Mouse (Mus musculus): ENCODE measurements at regions not wholly inside any gene's neighbourhood (a gene's known extent, or its start where the extent isn't known, plus 50 kb on each side); places are given as distances from the start of the nearest gene placed in this dataset.

GRCm38 (mm10) chr3:19458386-19458785 is 170.1 kb downstream of the 1700064H15Rik start:
- DNase-seq (no peak), ATAC-seq (no peak)
- Histone ChIP-seq H3K27me3 (ENCODE audit: insufficient read depth, low read length) (no peaks in the 10 kb centered on the region), H3K9me3 (ENCODE audit: low read length) (no peaks in the 10 kb centered on the region), H3K4me3 (ENCODE audit: low read depth, low read length) (no peak overlapping the region), H3K9ac (replicated peaks) (no peak overlapping the region), H3K36me3 (replicated peaks; ENCODE audit: insufficient read depth, low read length) (no peaks in the 10 kb centered on the region), H3K27ac (ENCODE audit: low read depth) (no peak overlapping the region), H3K4me1 (ENCODE audit: insufficient read depth) (no peaks in the 10 kb centered on the region), H3K4me2 (ENCODE audit: low read depth, low read length) (no peak overlapping the region)
- 83% methylated on average over 8 of the region's 8 CpGs for WGBS (ENCODE audit: insufficient replicate concordance)
- no peak for TF ChIP-seq EP300 (IDR thresholded peaks at IDR 0.05; ENCODE audit: low read depth)
- TF ChIP-seq CTCF (IDR thresholded peaks at IDR 0.05; ENCODE audit: low read depth) = no peak

- WGBS (ENCODE audit: insufficient replicate concordance) = 78% methylated on average over 2 of the region's 2 CpGs
Observed at GRCm38 (mm10) chr3:19457431-19457830, 171.0 kb downstream of the 1700064H15Rik start.

GRCm38 (mm10) chr3:19455838-19456448 is 172.5 kb downstream of the 1700064H15Rik start:
- Histone ChIP-seq H3K27me3 (ENCODE audit: insufficient read depth, low read length) (no peaks in the 10 kb centered on the region), H3K27ac (ENCODE audit: low read depth) (no peak overlapping the region), H3K9ac (replicated peaks) (no peak overlapping the region), H3K36me3 (replicated peaks; ENCODE audit: insufficient read depth, low read length) (no peaks in the 10 kb centered on the region), H3K9me3 (ENCODE audit: low read length) (no peaks in the 10 kb centered on the region), H3K4me2 (ENCODE audit: low read depth, low read length) (no peak overlapping the region), H3K4me1 (ENCODE audit: insufficient read depth) (no peaks in the 10 kb centered on the region), H3K4me3 (ENCODE audit: low read depth, low read length) (no peak overlapping the region)
- WGBS (ENCODE audit: insufficient replicate concordance) = 77% methylated on average over 4 of the region's 4 CpGs
- no peak for TF ChIP-seq CTCF (IDR thresholded peaks at IDR 0.05; ENCODE audit: low read depth)
- no peak for DNase-seq
- ATAC-seq = no peak

More at GRCm38 (mm10) chr3:19457431-19457830, 171.0 kb downstream of the 1700064H15Rik start:
- ATAC-seq (no peak), DNase-seq (no peak)
- Histone ChIP-seq H3K36me3 (replicated peaks; ENCODE audit: insufficient read depth, low read length) (no peaks in the 10 kb centered on the region), H3K27ac (ENCODE audit: low read depth) (no peak overlapping the region), H3K4me3 (ENCODE audit: low read depth, low read length) (no peak overlapping the region), H3K27me3 (ENCODE audit: insufficient read depth, low read length) (no peaks in the 10 kb centered on the region), H3K4me2 (ENCODE audit: low read depth, low read length) (no peak overlapping the region), H3K9me3 (ENCODE audit: low read length) (no peaks in the 10 kb centered on the region), H3K9ac (replicated peaks) (no peak overlapping the region), H3K4me1 (ENCODE audit: insufficient read depth) (no peaks in the 10 kb centered on the region)
- no peak for TF ChIP-seq EP300 (IDR thresholded peaks at IDR 0.05; ENCODE audit: low read depth)
- no peak for TF ChIP-seq CTCF (IDR thresholded peaks at IDR 0.05; ENCODE audit: low read depth)

GRCm38 (mm10) chr3:19451022-19451421 is 177.5 kb downstream of the 1700064H15Rik start:
- Histone ChIP-seq H3K36me3 (replicated peaks; ENCODE audit: insufficient read depth, low read length) (no peaks in the 10 kb centered on the region), H3K9ac (replicated peaks) (no peak overlapping the region), H3K4me1 (ENCODE audit: insufficient read depth) (no peaks in the 10 kb centered on the region), H3K27me3 (ENCODE audit: insufficient read depth, low read length) (no peaks in the 10 kb centered on the region), H3K4me3 (ENCODE audit: low read depth, low read length) (no peak overlapping the region), H3K27ac (ENCODE audit: low read depth) (no peak overlapping the region), H3K4me2 (ENCODE audit: low read depth, low read length) (no peak overlapping the region), H3K9me3 (ENCODE audit: low read length) (no peaks in the 10 kb centered on the region)
- no peak for TF ChIP-seq CTCF (IDR thresholded peaks at IDR 0.05; ENCODE audit: low read depth)
- TF ChIP-seq EP300 (IDR thresholded peaks at IDR 0.05; ENCODE audit: low read depth) = no peak
- peak; percentile 29 for DNase-seq
- 23% methylated on average over 3 of the region's 3 CpGs for whole genome bisulfite sequencing (ENCODE audit: insufficient replicate concordance)
- ATAC-seq = peak; percentile 43; the same call in 1 of the 2 replicates

- Histone ChIP-seq H3K27ac (ENCODE audit: low read depth) (no peak overlapping the region), H3K9ac (replicated peaks) (no peak overlapping the region), H3K4me2 (ENCODE audit: low read depth, low read length) (no peak overlapping the region), H3K9me3 (ENCODE audit: low read length) (no peaks in the 10 kb centered on the region), H3K36me3 (replicated peaks; ENCODE audit: insufficient read depth, low read length) (no peaks in the 10 kb centered on the region), H3K27me3 (ENCODE audit: insufficient read depth, low read length) (no peaks in the 10 kb centered on the region), H3K4me1 (ENCODE audit: insufficient read depth) (no peaks in the 10 kb centered on the region), H3K4me3 (ENCODE audit: low read depth, low read length) (no peak overlapping the region)
- DNase-seq (no peak), ATAC-seq (no peak)
- 67% methylated on average over 3 of the region's 3 CpGs for WGBS (ENCODE audit: insufficient replicate concordance)
- TF ChIP-seq EP300 (IDR thresholded peaks at IDR 0.05; ENCODE audit: low read depth) = no peak
- TF ChIP-seq CTCF (IDR thresholded peaks at IDR 0.05; ENCODE audit: low read depth) = no peak
Observed at GRCm38 (mm10) chr3:19448931-19449330, 179.5 kb downstream of the 1700064H15Rik start.

DNA sequence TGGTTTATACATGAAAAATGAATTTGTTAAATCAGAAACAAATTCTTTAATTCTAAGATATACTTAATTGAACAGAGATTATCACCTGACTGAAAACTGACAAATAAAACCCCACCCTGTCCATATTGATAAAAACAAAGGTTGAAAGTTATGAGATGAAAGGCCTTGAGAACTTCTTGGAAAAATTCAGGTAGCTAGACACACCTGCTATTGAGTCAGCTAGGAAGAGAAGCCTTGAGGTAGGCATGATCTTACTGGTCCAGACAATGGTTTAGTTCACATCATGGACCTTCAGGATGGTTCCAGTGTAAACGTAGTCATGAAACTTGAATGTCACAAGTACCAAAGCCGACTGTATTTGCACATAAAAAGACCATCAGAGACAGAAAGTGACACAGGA is 180.3 kb downstream of the 1700064H15Rik start:
- no peaks in the 10 kb centered on the region for H3K36me3 ChIP-seq (replicated peaks; ENCODE audit: insufficient read depth, low read length)
- no peak overlapping the region for H3K4me2 ChIP-seq (ENCODE audit: low read depth, low read length)
- H3K4me1 ChIP-seq (ENCODE audit: insufficient read depth) = no peaks in the 10 kb centered on the region
- WGBS (ENCODE audit: insufficient replicate concordance) = 74% methylated on average over 2 of the region's 2 CpGs
- no peak overlapping the region for H3K9ac ChIP-seq (replicated peaks)
- no peaks in the 10 kb centered on the region for H3K27me3 ChIP-seq (ENCODE audit: insufficient read depth, low read length)
- ATAC-seq (no peak), DNase-seq (no peak)
- no peak overlapping the region for H3K4me3 ChIP-seq (ENCODE audit: low read depth, low read length)
- H3K27ac ChIP-seq (ENCODE audit: low read depth) = no peak overlapping the region
- no peaks in the 10 kb centered on the region for H3K9me3 ChIP-seq (ENCODE audit: low read length)
- TF ChIP-seq EP300 (IDR thresholded peaks at IDR 0.05; ENCODE audit: low read depth) = no peak
- TF ChIP-seq CTCF (IDR thresholded peaks at IDR 0.05; ENCODE audit: low read depth) = no peak

All from liver, postnatal 0 days (tissue).